Mouse (Mus musculus): ENCODE data around the gene Hsph1. TPM values are rescaled to one million over a fixed set of nuclear protein-coding genes. Genes with fewer than 3 reads are reported as not detected.

Hsph1 gene
- total and polyA plus RNA-seq, 3 experiments, result 57.5 to 156 (median 80.9) TPM

- in situ Hi-C loops (cut with MboI; ENCODE audit: low pct_ligation_motif_present, low pct_unique_long_range_greater_than_20kb, low sequenced_read_pairs), result loop anchor here (5.0 kb wide), 1 partner anchor 36 kb away; no protein-coding TSS in a partner anchor
- Histone ChIP-seq H3K9ac (ENCODE audit: insufficient read depth, low read depth) (peak within 1 kb of the TSS; percentile 62; the same call in 1 of the 2 replicates), H3K4me1 (ENCODE audit: control insufficient read depth in 1 of 2, insufficient read depth in 2 of 2) (peaks cover 2 to 5% of the 10 kb centered on the region in 2 experiments; a peak in 2 of 4 replicates), H3K27me3 (replicated peaks) (peaks cover 29% of the 10 kb centered on the region), H3K27ac (ENCODE audit: insufficient read depth, low read depth) (no peak within 1 kb of the TSS), H3K79me2 (replicated peaks; ENCODE audit: control insufficient read depth, extremely low read depth, insufficient read depth, poor library complexity, severe bottlenecking) (no peaks in the 10 kb centered on the region), H3K4me3 (replicated peaks in 1 of 3; ENCODE audit: low read depth in 2 of 3, low read length in 2 of 3, poor library complexity in 1 of 3) (peak within 1 kb of the TSS; percentile 40 to 68 (median 63)), H3K9me3 (replicated peaks; ENCODE audit: low read length) (no peaks in the 10 kb centered on the region), H3K4me2 (ENCODE audit: insufficient read depth, low read depth, poor library complexity, severe bottlenecking) (peak within 1 kb of the TSS; percentile 51; the same call in 1 of the 2 replicates), H3K36me3 (replicated peaks in 1 of 2; ENCODE audit: control insufficient read depth in 1 of 2, insufficient read depth in 1 of 2, low read length in 1 of 2) (no peaks in the 10 kb centered on the region)
- dilution Hi-C loops (cut with MboI; ENCODE audit: extremely low pct_ligation_motif_present, extremely low pct_unique_long_range_greater_than_20kb, low sequenced_read_pairs), result no loop called here
- DNase-seq (ENCODE audit: extremely low read depth), result peak; percentile 45
- TF ChIP-seq NELFE (IDR thresholded peaks at IDR 0.05; ENCODE audit: low read depth, low read length) (peak; percentile 55; the same call in 1 of the 2 replicates), USF2 (conservative IDR thresholded peaks at IDR 0.05; ENCODE audit: low read depth, low read length) (no peak), E2F4 (IDR thresholded peaks at IDR 0.05; ENCODE audit: insufficient replicate concordance, low read depth, low read length) (no peak), POLR2A (IDR thresholded peaks at IDR 0.05; ENCODE audit: low read depth, low read length) (peak; percentile 27; the same call in 1 of the 2 replicates), ZNF384 (IDR thresholded peaks at IDR 0.05; ENCODE audit: low read depth, low read length) (no peak), CHD2 (IDR thresholded peaks at IDR 0.05; ENCODE audit: low read length) (peak; percentile 49; the same call in 1 of the 2 replicates), RAD21 (IDR thresholded peaks at IDR 0.05; ENCODE audit: low read depth, low read length) (peak; percentile 2), ELF1 (IDR thresholded peaks at IDR 0.05; ENCODE audit: low read depth, low read length) (peak; percentile 32; the same call in 1 of the 2 replicates), UBTF (IDR thresholded peaks at IDR 0.05; ENCODE audit: low read depth, low read length) (peak; percentile 51; the same call in 1 of the 2 replicates), JUND (conservative IDR thresholded peaks at IDR 0.05; ENCODE audit: low read depth, low read length) (no peak), ZMIZ1 (IDR thresholded peaks at IDR 0.05; ENCODE audit: low read depth, low read length) (no peak), IRF4 (IDR thresholded peaks at IDR 0.05; ENCODE audit: low read depth, low read length) (0 out of 2 replicates have a peak, but pooled peaks have one; percentile 20), CTCF (conservative IDR thresholded peaks at IDR 0.05 in 1 of 2, IDR thresholded peaks at IDR 0.05 in 1 of 2; ENCODE audit: low read depth in 2 of 2, low read length in 2 of 2) (peak in 1 of 2 experiments; percentile 78; a peak in 2 of 4 replicates), ZC3H11A (IDR thresholded peaks at IDR 0.05; ENCODE audit: low read depth, low read length) (no peak), CHD1 (IDR thresholded peaks at IDR 0.05; ENCODE audit: low read depth, low read length) (no peak), MAZ (IDR thresholded peaks at IDR 0.05; ENCODE audit: low read depth, low read length) (no peak), BHLHE40 (IDR thresholded peaks at IDR 0.05; ENCODE audit: low read depth, low read length) (no peak), TCF12 (IDR thresholded peaks at IDR 0.05; ENCODE audit: low read depth, low read length) (no peak), NRF1 (IDR thresholded peaks at IDR 0.05; ENCODE audit: low read depth, low read length) (peak; percentile 76), POLR2AphosphoS2 (IDR thresholded peaks at IDR 0.05; ENCODE audit: low read depth, low read length) (no peak), JUN (IDR thresholded peaks at IDR 0.05; ENCODE audit: insufficient read depth, low read depth, low read length) (no peak), SMC3 (IDR thresholded peaks at IDR 0.05; ENCODE audit: low read depth, low read length) (peak; percentile 36), SIN3A (IDR thresholded peaks at IDR 0.05; ENCODE audit: low read length) (peak; percentile 28; the same call in 1 of the 2 replicates), MXI1 (IDR thresholded peaks at IDR 0.05; ENCODE audit: low read depth, low read length) (0 out of 2 replicates have a peak, but pooled peaks have one; percentile 19), PAX5 (IDR thresholded peaks at IDR 0.05; ENCODE audit: low read length) (no peak)
Measured at GRCm38 (mm10) chr5:149678100-149678989, 42.2 kb upstream of the Hsph1 start, which contains the start of gene B3glct. TSS of gene B3glct (plus strand) at chr5:149678230.

All from CH12.LX (cell line).